Comparison of ENCODE assay signal across 19 mouse cellular contexts in genomic region chr13:49382997-49383396, GRCm38 (mm10).
"Had no signal": no experiment of that assay in that cellular context is flagged by ENCODE, and none has a peak within 500 bp of the region (broad histone marks: within the 10 kb centered on the region; RNA-seq: fewer than 3 reads in every experiment).

No protein-coding gene starts in this region.

- H3K27me3 ChIP-seq: liver, embryonic 13.5 days; megakaryocyte, embryonic 14.5 days; midbrain, embryonic 13.5 days; stomach, embryonic 15.5 days had no signal

- H3K9ac ChIP-seq: liver, embryonic 13.5 days; lung, embryonic 14.5 days; midbrain, embryonic 13.5 days; stomach, embryonic 15.5 days had no signal

- H3K9me3 ChIP-seq: liver, embryonic 13.5 days; megakaryocyte, embryonic 14.5 days; midbrain, embryonic 10.5 days; midbrain, embryonic 13.5 days; stomach, embryonic 15.5 days had no signal

- H3K4me2 ChIP-seq: liver, embryonic 13.5 days; lung, embryonic 14.5 days; midbrain, embryonic 13.5 days; stomach, embryonic 15.5 days had no signal

- H3K4me1 ChIP-seq: midbrain, embryonic 13.5 days; stomach, embryonic 15.5 days had no signal

- ATAC-seq: midbrain, embryonic 13.5 days; midbrain, embryonic 16.5 days had no signal

- H3K4me3 ChIP-seq: layer of hippocampus, adult 2 months; left cerebral cortex, adult 2 months; liver, embryonic 13.5 days; megakaryocyte, embryonic 14.5 days; midbrain, embryonic 10.5 days; midbrain, embryonic 13.5 days; stomach, embryonic 15.5 days had no signal

- DNase-seq: kidney, adult 2 months; kidney, postnatal 25 days; layer of hippocampus, adult 9-11 months; liver, embryonic 13.5 days; lung, embryonic 14.5 days; lung, postnatal 10 days; lung, postnatal 36 days; right cerebral cortex, postnatal 4 days; thymus, adult 2 months; thymus, postnatal 14 days; thymus, postnatal 4 days had no signal

- H3K27ac ChIP-seq: kidney, postnatal 0 days; layer of hippocampus, adult 2 months; left cerebral cortex, adult 2 months; liver, embryonic 13.5 days; midbrain, embryonic 10.5 days; midbrain, embryonic 13.5 days; stomach, embryonic 15.5 days had no signal
